17 mouse cellular contexts compared by ENCODE assay signal in the genomic region with DNA sequence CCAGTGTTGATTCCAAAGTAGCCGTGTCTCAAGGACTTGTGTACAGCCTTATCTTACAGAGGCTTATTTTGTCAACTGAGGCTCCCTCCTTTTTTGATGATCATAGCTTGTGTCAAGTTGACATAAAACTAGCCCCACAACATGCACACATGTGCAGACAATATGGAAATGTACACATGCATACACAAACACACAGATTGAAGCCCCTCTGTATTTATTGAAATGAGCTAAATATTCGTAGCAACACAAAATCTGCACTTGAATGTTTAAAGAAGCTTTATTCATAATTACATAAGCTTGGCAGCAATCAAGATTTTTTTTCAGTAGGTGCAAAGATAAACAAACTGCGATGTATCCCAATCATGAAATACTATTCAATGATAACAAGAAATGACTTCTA.
"Had no signal": no experiment of that assay in that cellular context is flagged by ENCODE, and none has a peak within 500 bp of the region (broad histone marks: within the 10 kb centered on the region; RNA-seq: fewer than 3 reads in every experiment).

No protein-coding gene starts in this region.

- H3K9ac ChIP-seq: lung, embryonic 15.5 days; midbrain, embryonic 13.5 days; midbrain, embryonic 15.5 days; neural tube, embryonic 12.5 days; stomach, embryonic 15.5 days had no signal

- H3K27ac ChIP-seq: lung, embryonic 15.5 days; macrophage; midbrain, embryonic 13.5 days; midbrain, embryonic 15.5 days; neural tube, embryonic 12.5 days; stomach, embryonic 15.5 days; stomach, postnatal 0 days had no signal

- H3K4me2 ChIP-seq: lung, embryonic 15.5 days; midbrain, embryonic 11.5 days; midbrain, embryonic 13.5 days; midbrain, embryonic 15.5 days; neural tube, embryonic 12.5 days; stomach, embryonic 15.5 days had no signal

- H3K27me3 ChIP-seq: lung, embryonic 15.5 days; megakaryocyte, embryonic 14.5 days; midbrain, embryonic 13.5 days; midbrain, embryonic 15.5 days; neural tube, embryonic 12.5 days; stomach, embryonic 15.5 days had no signal

- H3K4me3 ChIP-seq: lung, embryonic 15.5 days; megakaryocyte, embryonic 14.5 days; midbrain, embryonic 13.5 days; midbrain, embryonic 15.5 days; neural tube, embryonic 12.5 days; stomach, embryonic 15.5 days had no signal

- ATAC-seq: lung, postnatal 0 days; midbrain, embryonic 13.5 days; midbrain, embryonic 15.5 days had no signal

- H3K36me3 ChIP-seq: lung, embryonic 15.5 days; midbrain, embryonic 13.5 days; midbrain, embryonic 15.5 days; neural tube, embryonic 12.5 days; stomach, embryonic 15.5 days had no signal

- DNase-seq: lung, adult 2 months; lung, postnatal 14 days; lung, postnatal 36 days; right cerebral cortex, postnatal 14 days; thymus, adult 2 months; thymus, postnatal 25 days; thymus, postnatal 4 days had no signal

- H3K9me3 ChIP-seq: lung, embryonic 15.5 days; midbrain, embryonic 13.5 days; midbrain, embryonic 15.5 days; stomach, embryonic 15.5 days had no signal

- H3K4me1 ChIP-seq: lung, embryonic 15.5 days; megakaryocyte, embryonic 14.5 days; midbrain, embryonic 13.5 days; midbrain, embryonic 15.5 days; neural tube, embryonic 12.5 days; stomach, embryonic 15.5 days had no signal
